Mouse (Mus musculus) adrenal gland, postnatal 10 days (tissue): ENCODE results near the gene Oxct2a. TPM values are rescaled to one million over a fixed set of nuclear protein-coding genes. Genes with fewer than 3 reads are reported as not detected.

Experiments used
- total RNA-seq, 2 experiments: library from RNA; stranded (reverse); gene quantifications; 2 replicates each; pipeline ENCODE4 v1.2.3; 2021

Gene Oxct2a
- total RNA-seq, 2 experiments from 2014 or later = 0.18 TPM; not detected in 1

Other genes with a start within 250 kb of the Oxct2a start
- gene Bmp8b, start 218.5 kb downstream of the Oxct2a start, total RNA-seq = not detected
- gene Oxct2b, start 207.4 kb downstream of the Oxct2a start, total RNA-seq = not detected
- 10 to 100 TPM; 42.5 to 43.1 TPM for gene Ppie, start 183.7 kb downstream of the Oxct2a start, total RNA-seq
- gene Hpcal4, start 140.4 kb downstream of the Oxct2a start, total RNA-seq = 1 to 10 TPM; 5.0 to 10.0 TPM
- gene Nt5c1a, start 122.1 kb downstream of the Oxct2a start, total RNA-seq = 10 to 100 TPM; 13.2 to 21.7 TPM
- gene Heyl, start 90.1 kb downstream of the Oxct2a start, total RNA-seq = 10 to 100 TPM; 19.5 to 21.0 TPM
- gene Pabpc4, start 61.3 kb downstream of the Oxct2a start, total RNA-seq = 100 to 1,000 TPM; 102 to 143 TPM
- gene Bmp8a, start 19.6 kb upstream of the Oxct2a start, total RNA-seq = under 1 TPM in 1 of 2 experiments, not detected in 1; 0.90 TPM